Mouse (Mus musculus): Measurements from ENCODE around the gene Rsc1a1.

DNA sequence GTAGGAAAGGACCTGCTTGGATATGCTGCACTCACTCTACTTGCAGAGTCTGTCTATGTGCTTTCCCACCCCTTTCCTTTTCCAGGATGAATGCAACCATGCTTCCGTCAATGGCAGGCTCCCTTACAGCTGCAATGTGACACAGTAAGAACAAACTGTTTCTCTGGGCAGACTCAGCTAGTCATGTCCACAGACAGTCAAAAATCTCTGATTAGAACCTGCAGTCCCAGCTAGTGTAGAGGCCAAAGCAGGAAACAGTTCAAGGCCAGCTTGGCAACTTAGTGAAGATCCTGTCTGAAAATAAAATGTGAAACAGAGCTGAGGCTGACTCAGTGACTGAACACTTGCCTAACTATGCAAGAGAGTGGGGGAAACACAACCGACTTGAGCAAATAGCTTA is 19.2 kb upstream of the Rsc1a1 start:
- TF ChIP-seq CTCF (IDR thresholded peaks at IDR 0.05; ENCODE audit: low read depth, low read length), result no peak
- no peak for TF ChIP-seq POLR2A (IDR thresholded peaks at IDR 0.05; ENCODE audit: borderline replicate concordance, low read depth, low read length)
